Mouse (Mus musculus) c-Kit-positive CD71-negative TER-119-negative erythroid progenitor cells, embryonic 14.5 days (primary cell): ENCODE measurements around the gene Arhgap15.
A peak's percentile ranks its signal among the peaks of the same experiment; 100 is the strongest.

Source experiments
- DNase-seq: peaks from one replicate; pipeline ENCODE4 v3.0.0-alpha.2; 2013; ENCODE audit warnings: low read depth

Gene Arhgap15

DNA sequence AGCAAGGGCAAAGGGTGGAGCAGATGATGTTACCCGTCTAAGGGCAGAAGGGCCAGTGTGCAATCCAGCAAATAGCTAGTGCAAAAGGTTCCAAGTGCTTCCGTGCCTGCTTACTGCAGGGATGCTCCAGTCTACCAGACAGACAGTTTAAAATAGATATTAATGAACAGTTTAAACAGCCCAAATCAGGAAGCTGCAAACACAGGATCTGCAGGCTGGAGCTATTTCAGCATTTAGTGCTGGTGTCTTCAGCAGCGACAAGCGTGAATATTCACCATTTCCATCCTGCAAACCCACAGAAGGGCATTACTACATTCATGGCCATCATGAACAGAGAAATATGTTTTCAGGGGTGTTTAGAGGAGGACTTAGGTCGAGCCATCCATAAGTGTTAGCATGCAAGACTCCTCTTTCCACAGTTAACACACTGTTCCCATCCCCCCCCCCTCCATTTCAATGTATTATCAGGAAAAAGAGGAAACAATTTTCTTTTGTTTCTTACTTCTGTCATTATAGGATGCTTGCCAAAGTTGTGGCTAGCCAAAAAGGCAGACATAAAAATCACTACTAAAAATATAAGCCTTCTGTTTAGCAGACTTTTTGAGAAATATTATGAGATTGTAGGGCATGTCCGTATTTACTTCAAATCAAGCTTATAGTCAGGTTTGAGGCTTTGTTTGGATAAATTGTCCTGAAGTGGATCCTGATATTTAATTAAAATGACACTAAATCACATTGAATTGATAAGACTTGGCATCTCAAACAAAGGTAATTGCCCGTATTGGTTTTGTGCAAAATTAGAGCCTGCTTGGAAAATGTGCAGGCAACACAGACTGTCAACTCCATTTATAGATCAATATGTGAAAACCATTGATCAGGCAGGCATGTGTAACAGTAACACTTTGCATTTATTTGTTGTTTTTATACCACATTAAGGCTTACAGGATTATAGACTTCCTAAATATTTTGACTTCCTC is 35.4 kb downstream of the Arhgap15 start:
- no peak for DNase-seq

DNA sequence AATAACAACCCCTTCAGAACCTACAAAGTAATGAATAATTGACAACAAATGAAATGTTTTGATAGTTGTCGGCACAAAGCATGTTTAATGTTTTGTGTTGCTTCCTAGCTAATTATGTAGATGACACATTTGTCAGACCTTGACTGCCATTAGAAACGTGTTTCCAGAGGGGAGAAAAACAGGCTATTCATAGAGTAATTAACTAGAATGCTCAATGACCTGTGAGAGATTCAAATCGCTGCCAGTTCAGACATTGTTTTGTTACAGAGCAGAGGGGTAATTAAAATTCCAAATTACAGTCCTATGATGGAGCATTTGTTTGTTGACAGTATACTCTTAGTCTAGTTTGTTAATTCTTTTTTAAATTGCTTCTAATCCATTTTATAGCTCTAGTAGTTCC is 37.5 kb downstream of the Arhgap15 start:
- no peak for DNase-seq

DNA sequence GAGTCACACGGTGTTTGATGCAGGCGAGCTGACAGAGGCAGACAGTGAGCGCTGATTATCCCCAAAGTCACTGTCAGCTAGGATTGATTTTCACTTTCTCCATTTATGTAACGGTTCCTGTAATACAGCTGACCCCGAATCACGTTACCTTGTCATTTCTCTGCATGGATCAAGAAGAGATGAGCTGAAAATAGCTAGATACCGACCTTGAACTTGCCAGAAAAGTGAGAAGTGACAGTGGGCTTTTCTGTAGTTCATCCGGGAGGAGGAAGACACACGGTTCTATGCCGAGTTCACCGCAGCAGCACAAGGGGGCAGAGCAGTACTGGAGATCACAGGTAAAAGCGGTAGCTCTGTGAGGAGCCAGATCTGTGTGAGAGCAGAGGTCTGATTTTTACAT is 38.5 kb downstream of the Arhgap15 start:
- no peak for DNase-seq

DNA sequence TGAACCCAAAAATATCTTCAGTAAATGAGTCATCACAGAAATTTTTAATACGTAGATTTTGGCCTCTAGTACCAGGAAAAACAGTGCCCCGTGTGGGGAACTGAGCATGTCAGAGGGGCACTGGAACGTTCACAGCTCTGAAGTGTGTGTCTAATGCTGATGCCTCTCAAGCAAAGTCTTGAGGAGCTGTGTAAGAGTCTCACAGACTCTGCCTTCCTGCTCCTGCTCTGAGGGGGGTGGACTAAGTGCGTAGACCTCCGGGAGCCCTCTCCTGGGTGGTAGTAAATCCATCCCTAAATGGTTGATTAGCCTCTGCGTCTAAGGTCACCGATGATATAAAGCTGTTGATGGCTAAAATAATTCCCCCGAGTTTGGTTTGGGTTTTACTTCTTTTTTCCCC is 39.9 kb downstream of the Arhgap15 start:
- DNase-seq, result no peak

DNA sequence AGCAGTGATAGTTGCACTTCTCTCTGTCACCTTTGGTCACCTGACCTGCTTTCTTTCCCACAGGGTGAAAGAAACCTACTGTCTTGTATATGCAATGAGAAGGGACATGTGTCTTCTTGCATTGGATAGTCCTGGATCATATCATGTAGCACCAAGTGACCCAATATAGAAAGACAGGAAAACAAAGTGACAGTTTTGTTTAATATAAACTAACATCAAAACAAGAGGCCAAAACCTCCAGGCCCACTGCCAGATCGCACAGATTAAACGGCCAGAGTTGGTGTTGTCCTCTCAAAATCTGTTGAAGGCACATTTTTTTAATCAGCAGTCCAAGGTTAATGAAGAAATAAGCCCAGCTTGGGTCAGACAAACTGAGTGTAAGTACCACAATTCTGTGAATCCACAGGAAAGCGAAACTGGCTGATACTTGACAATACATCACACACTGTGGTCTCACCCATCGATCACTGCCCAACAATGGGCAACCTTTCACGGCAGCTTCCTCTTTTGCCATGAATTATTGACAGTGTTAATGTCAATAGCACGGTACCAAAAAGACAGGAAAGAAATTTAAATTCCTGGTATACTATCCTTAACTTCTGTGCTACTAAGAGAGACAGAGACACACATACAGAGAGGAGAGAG is 41.5 kb downstream of the Arhgap15 start:
- no peak for DNase-seq

DNA sequence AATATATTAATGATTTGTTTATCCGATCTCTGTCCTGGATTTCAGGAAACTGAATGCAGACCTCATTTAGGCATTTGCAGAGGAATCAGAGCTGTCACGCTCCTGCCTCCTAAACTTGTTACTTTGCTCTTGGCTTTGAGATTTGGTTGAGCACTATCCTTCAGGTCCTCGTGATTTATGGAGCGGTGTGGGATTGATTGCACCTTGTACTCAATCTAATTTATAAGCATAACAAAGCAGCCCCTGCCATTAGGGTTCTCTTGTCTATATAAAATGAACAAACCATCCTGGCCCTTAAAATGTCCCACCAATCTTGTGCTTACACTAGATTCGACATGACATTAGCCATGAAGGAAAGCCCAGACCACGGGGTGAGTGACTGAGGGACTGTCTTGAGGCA is 43.0 kb downstream of the Arhgap15 start:
- DNase-seq, result no peak

DNA sequence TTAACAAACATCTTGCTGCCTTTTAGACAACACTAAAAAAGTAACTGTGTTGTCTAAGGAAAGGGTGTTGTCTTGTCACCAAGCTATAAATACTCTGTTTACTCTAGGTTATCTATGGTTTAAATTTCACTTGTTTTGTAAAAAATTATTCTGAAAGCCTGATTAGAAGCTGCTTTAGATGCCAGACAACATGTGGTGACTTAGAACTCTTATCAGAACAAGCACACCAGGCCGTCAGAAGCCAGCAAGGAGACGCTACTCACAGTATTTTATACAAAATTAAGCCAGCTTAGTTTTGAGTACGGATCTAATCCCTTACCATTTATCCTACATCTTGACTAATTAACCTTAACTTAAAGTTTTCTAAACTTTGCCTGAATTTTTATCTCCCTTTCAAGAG is 44.5 kb downstream of the Arhgap15 start:
- DNase-seq, result no peak

DNA sequence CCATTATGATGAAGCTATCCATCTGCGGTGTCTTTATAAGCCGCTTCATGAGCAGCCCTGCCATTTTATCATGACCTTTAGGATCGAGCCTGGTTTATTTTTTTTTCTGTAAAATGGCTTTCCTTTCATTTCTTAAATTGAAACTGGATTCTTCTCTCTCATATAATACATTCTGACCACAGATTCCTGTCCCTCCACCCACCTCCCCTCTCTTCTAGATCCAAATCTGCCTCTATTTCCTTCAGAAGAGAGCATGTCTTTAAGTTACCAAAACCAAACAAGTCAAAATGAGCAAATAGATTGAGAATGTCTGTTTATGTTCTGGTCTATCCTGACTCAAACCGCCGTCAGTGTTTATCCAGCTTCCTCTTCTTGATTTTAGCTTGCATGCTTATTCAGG is 46.1 kb downstream of the Arhgap15 start:
- DNase-seq, result no peak

DNA sequence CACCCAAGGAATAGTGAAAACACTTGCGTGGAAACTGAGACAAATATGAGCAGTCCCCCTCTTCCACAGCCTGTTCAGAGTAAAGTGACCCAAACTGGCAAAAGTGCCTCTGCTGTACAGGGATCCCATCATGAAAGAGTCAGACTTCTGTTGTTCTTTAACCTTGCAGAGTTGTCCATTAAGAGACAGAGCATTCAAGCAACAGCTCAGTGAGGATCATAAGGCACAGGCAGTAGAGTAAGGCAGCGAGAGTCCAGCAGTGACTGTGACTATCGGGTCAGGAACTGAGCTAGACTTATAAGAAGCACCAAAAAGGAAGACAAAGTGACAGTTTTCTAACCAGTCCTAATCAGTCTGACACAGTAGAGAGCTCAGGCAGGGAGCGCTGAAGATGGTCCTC is 47.8 kb downstream of the Arhgap15 start:
- no peak for DNase-seq

DNA sequence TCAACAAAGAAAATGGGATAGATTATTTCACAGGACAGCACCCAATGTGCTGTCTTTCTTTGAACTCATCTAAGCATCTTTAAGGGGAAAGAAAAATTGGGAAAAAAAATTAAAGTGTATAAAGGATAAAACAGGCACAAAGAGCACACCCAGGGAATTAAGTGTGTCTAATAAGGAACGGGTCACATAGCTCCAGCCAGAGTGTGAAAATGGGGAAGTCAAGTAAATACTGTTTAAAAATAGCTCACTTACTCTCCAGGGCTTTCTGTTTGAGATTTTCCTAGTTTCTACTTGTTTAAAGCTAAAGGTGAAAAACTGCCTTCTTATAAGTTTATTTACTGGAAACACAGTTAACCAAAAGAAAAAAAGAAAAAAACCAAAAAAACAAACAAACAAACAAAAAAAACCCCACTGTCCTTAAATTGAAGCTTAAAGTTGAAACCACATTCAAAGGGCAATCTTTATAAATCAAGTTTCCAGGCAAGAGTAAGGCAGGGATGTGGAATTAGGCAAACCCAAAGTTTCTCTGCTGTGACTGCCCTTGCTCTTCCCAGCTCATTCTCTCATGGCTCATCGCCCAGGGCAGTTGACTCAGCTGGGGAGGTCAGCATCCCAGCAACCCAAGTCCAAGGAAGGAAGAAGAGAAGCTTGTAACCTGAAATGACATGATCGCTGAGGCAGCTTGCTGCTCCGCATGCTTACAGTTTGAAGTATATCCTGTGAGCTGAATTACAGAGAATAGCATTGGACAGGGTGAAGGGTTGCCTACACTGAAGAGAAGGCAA is 57.5 kb downstream of the Arhgap15 start:
- no peak for DNase-seq

DNA sequence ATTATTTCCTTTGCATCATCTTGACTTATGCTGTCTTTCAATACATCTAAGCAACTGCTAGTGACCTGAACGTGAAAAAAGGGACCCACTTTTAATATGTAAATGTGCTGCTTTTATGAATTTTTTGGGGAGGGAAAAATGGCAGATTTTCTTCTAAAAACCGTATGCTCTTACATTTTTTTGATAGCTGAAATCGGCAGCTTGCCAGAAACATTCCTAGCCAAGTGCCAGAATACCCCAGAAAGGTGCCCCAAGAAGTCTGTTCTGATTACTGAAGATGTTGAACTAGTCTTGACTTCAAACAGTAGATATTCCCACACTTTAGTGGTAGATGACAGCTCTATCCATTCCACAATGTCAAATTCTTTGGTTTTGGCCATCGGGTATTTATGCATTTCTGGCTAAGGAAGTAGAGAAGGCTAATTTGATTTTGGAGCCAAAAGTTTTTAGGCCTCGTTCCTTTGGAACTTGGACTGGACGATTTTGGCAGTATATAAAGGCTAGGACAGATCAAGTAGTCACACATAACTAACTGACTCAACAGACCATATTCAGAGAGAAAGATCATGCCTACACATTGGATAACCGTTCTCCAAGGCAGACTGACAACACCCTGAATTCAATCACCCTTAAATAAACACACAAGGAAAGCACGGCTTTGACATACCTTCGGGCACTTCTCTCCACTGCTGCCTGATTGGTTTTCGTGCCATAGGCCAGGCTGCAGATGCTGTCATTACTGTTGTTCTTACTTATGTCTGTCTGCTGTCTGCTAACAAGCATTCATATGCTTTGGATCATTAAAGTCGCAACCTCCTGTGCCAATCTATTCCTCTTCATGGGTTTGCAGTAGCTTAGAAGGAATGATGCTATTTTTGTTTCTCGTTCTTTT is 67.5 kb downstream of the Arhgap15 start:
- no peak for DNase-seq

DNA sequence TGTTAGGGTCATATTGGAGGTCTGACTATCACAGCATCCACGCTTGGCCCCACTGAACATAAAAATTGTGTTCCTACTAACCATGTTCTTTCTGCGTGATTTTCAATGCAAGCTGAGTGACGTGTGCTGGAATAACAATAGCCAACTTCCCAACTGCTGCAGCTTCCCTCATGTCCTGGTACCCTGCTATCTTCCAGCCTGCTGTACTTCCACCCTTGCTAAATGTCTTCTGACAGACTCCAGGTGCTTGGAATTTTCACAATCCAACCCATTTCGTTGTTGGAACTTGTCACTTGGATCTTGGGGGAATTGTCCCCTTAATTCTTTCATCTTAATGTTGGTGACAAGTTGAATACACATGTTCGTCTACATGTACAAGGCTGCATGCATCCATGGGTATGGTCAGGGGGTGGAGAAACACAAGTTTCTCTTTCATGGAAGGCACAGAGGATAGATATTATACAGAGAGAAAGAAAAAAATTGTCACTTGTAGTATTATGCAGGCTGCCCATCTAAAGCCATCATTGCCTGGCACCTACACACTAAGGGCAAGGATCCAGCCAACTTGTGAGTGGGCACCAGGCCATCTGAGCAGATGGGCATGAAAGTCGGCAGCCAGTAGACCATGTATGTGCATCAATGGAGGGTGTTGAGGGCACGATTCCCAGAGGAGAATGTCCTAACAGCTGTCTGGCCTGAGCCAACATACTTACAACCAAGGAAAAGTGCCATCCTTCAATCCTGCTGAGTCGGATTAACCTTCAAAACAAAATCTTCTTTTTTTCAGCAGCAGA is 68.4 kb downstream of the Arhgap15 start:
- DNase-seq, result no peak

DNA sequence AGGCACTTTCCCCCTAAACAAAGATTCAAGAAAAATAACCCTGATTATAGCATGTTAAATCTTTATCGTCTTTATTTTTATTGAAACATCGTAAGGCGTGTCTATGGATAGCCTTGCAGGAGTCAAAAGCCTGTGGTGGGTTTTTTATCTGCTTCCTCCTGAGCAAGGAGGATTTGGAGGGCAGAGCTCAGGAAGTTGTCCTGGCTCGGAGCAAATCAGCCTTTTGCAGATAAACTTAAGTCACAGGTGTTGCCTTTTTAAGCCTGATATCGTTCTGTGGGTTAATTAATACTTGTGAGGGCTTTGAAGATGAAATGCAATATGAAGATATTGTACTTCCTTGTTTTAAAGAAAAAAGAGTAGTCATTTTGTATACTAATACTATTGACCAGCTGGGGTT is 87.3 kb downstream of the Arhgap15 start:
- peak; percentile 13 for DNase-seq

DNA sequence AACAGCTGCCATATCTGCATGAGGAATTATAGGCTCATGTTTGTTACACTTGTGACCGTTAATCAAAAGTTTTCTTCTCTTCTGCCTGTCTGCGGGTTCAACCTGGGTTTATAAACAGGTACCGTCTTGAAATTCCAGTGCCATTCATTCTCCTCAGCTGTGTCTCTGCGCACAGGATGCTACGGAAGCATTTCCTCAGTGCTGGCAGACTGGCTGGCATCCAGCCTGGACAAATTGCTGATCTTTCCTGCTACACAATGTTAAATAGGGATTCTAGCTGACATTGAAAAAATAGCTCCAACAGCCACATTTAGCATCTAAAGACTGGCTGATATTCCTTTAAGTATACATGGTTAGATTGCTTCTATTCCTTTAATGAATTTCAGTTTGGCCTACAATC is 93.0 kb downstream of the Arhgap15 start:
- DNase-seq, result no peak

DNA sequence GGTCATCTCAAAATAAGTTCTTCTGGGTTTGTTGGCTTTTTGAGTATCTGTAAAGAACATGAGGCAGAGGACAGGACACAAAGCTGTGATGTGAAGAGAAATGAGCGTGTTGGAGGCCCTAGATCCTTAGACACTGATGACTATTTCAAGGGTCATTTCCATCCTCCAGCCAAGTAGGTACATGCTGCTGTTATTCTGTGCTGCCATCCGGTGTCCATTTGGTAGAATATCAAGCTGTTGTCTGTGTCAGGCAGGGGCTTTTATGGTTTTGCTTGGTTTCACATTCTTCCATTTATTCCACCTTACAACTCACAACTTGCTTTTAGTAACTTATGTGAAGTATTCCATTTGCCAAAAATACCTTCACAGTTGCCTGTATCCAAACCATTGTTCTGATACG is 102.6 kb downstream of the Arhgap15 start:
- DNase-seq, result peak; percentile 14

DNA sequence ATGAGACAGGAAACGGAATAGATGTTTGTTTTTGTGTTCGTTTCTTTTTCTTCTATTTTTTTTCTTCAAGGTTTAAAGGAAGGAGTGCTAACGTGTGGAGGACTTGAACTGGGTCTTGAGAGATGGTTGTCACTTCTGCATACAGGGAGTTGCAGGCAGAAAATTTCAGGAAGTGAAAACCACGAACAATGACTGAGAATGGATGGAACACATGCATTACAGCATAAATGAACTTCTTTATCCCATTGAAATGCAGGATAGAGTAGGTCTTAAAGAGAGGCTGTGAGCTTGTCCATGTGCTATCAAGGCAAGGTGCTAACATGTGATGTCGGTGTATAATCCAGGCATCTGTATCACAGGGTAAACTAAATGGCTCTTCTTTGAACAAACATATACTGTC is 114.1 kb downstream of the Arhgap15 start:
- peak; percentile 9 for DNase-seq

DNA sequence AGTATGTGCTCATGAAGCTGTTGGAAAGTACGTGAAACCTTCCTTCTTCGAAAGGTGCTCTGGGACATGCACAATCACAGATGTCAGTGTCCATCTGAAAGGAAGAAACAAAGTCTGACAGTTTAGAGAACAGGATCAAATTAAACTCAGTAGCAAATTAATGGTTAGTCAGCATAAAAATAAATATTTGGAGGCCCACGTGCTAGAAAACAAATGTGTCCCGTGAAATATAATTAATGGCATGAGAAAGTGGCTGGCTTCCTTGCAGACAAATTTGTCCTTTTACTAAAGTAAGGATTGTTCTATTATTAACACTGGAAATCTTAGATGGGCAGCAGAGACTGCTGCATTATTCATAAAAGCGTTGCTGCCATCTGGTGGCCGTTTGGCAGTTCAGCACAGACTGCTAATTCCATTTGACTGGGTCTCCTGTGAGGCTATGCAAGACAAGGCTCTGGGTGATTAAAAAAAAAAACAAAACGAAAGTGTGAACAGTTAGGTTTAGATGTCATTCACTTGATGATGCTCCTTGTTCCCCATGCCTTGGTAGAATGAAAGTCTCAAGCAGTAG is 153.9 kb downstream of the Arhgap15 start:
- DNase-seq, result peak; percentile 64

DNA sequence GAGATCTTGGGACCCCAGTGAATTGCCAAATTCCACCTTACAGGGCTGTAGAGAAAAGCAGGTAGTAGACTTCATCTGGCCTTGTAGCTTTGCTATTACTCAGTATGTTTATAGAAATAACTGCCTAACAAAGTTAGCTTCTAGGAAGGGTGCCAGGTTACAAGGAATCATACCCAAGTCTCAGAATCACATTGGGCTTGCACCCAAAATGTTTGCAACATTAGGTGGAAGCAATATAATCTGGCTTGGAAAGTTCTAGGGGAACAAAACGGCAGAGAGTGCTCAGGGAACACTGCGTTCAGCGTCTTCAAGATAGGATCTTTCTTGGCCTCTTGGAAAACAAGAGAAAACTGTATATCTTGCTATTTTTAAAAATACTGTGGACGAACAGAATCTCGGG is 158.9 kb downstream of the Arhgap15 start:
- no peak for DNase-seq

DNA sequence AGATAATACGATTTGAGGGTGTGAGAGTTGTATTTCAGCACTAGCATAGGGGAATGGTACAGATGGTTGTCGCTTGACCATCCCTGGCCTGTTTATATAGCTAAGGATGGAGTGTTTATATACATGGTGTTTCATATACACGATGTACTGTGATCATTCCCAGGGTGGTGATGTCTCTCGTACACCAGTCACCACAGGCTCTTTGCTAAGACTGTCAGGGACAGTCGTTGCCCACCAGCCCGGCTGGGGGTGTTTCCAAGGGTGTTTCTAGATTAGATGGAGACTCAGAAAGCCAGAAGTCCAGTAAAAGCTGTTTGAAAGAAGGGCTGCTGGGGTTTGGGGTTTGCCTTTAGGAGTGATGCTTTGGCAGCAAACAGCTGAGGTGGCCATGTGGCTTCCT is 165.5 kb downstream of the Arhgap15 start:
- DNase-seq, result no peak

DNA sequence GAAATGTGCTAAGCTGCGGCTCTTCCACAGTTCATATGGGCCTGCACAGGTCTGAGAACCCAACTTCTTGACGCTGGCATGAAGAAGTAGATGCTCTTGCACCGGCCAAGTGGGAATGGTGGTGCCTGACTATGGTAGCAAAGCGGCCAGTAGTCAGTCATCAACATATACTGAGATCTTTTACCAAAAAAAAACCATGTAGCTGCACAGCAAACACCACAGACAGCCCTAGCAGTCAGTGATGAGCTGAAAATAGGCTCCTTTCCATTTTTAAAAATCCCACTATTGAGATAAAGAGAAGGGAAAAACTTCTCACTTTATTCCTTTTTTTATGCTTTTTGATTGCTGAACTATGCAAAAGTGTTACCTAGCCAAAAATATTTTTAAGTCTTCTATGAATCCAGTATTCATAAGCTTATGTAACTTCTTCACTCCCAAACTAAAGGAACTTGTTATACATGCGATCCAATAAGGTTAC is 175.3 kb downstream of the Arhgap15 start:
- no peak for DNase-seq
